Mouse (Mus musculus) limb, embryonic 12.5 days (tissue): ENCODE measurements around the gene Car2. TPM values are rescaled to one million over a fixed set of nuclear protein-coding genes. Genes with fewer than 3 reads are reported as not detected.

Experiments
- ATAC-seq: fragments of 200-750 bp; cut with Nextera tagmentation; 2 replicates; pipeline ENCODE4 v1.8.0; 2017; ENCODE audit warnings: low read depth, moderate TSS enrichment; ENCODE audit not compliant: insufficient number of reproducible peaks, insufficient read depth, low FRiP score, low TSS enrichment
- H3K27ac ChIP-seq: fragments of 300-500 bp; sonication (generic); 2 replicates; pipeline ENCODE4 v1.5.1; 2016; ENCODE audit warnings: mild to moderate bottlenecking, moderate library complexity
- H3K27me3 ChIP-seq: fragments of 300-500 bp; sonication (generic); 2 replicates; pipeline ENCODE4 v1.6.1; 2016; ENCODE audit warnings: mild to moderate bottlenecking, moderate library complexity
- H3K36me3 ChIP-seq: fragments of 300-500 bp; sonication (generic); 2 replicates; pipeline ENCODE4 v1.6.1; 2016; ENCODE audit warnings: mild to moderate bottlenecking, moderate library complexity
- H3K4me1 ChIP-seq: fragments of 300-500 bp; sonication (generic); replicated peaks from 2 replicates; pipeline ENCODE4 v1.6.1; 2016
- H3K4me2 ChIP-seq: fragments of 300-500 bp; sonication (generic); 2 replicates; pipeline ENCODE4 v1.6.1; 2016; ENCODE audit warnings: mild to moderate bottlenecking, moderate library complexity
- H3K4me3 ChIP-seq: fragments of 300-500 bp; sonication (generic); replicated peaks from 2 replicates; pipeline ENCODE4 v1.5.1; 2016; ENCODE audit warnings: mild to moderate bottlenecking
- H3K9ac ChIP-seq: fragments of 300-500 bp; sonication (generic); replicated peaks from 2 replicates; pipeline ENCODE4 v1.6.1; 2016; ENCODE audit warnings: mild to moderate bottlenecking, moderate library complexity
- H3K9me3 ChIP-seq: fragments of 300-500 bp; sonication (generic); 2 replicates; pipeline ENCODE4 v1.6.1; 2016; ENCODE audit warnings: mild to moderate bottlenecking, moderate library complexity
- WGBS: fragments of 180-500 bp; shearing (Covaris S2); methylation state at CpG from one replicate; pipeline ENCODE4 v1.1.7; 2016; 5-methylcytosine and 5-hydroxymethylcytosine counted together
- polyA plus RNA-seq: library from polyadenylated mRNA; unstranded; fragments of >200 nt; fragmentation: Nextera tagmentation; extraction: Ambion mirVana; gene quantifications from 2 replicates; pipeline ENCODE4 v1.2.1, GENCODE M21; 2016

Gene Car2
- polyA plus RNA-seq, 1 experiment from 2014 or later, result 43.8 TPM

GRCm38 (mm10) chr3:14895333-14895732, 9.3 kb downstream of the Car2 start:
- Histone ChIP-seq H3K27ac (no peak overlapping the region), H3K4me1 (no peaks in the 10 kb centered on the region), H3K4me3 (no peak overlapping the region), H3K27me3 (no peaks in the 10 kb centered on the region), H3K4me2 (no peak overlapping the region), H3K9me3 (no peaks in the 10 kb centered on the region), H3K9ac (no peak overlapping the region), H3K36me3 (no peaks in the 10 kb centered on the region)
- no peak for ATAC-seq
- 95% methylated on average over 3 of the region's 3 CpGs for WGBS

- H3K4me2 ChIP-seq, result no peak overlapping the region
- no peaks in the 10 kb centered on the region for H3K27me3 ChIP-seq
- no peaks in the 10 kb centered on the region for H3K4me1 ChIP-seq
- no peak overlapping the region for H3K9ac ChIP-seq
- no peaks in the 10 kb centered on the region for H3K36me3 ChIP-seq
- no peak for ATAC-seq
- no peak overlapping the region for H3K27ac ChIP-seq
- WGBS, result 76% methylated on average over 6 of the region's 6 CpGs
- H3K4me3 ChIP-seq, result no peak overlapping the region
- no peaks in the 10 kb centered on the region for H3K9me3 ChIP-seq
Observed at GRCm38 (mm10) chr3:14897770-14898169, 11.7 kb downstream of the Car2 start.

- no peaks in the 10 kb centered on the region for H3K9me3 ChIP-seq
- no peak for ATAC-seq
- H3K4me3 ChIP-seq, result no peak overlapping the region
- H3K9ac ChIP-seq, result no peak overlapping the region
- H3K4me2 ChIP-seq, result no peak overlapping the region
- no peaks in the 10 kb centered on the region for H3K27me3 ChIP-seq
- WGBS, result 86% methylated on average over 3 of the region's 3 CpGs
- no peaks in the 10 kb centered on the region for H3K36me3 ChIP-seq
- no peaks in the 10 kb centered on the region for H3K4me1 ChIP-seq
- no peak overlapping the region for H3K27ac ChIP-seq
Observed at GRCm38 (mm10) chr3:14903380-14903779, 17.3 kb downstream of the Car2 start.

GRCm38 (mm10) chr3:14904165-14904564, 18.1 kb downstream of the Car2 start:
- Histone ChIP-seq H3K4me1 (no peaks in the 10 kb centered on the region), H3K27me3 (no peaks in the 10 kb centered on the region), H3K36me3 (no peaks in the 10 kb centered on the region), H3K4me2 (no peak overlapping the region), H3K9ac (no peak overlapping the region), H3K27ac (no peak overlapping the region), H3K4me3 (no peak overlapping the region), H3K9me3 (no peaks in the 10 kb centered on the region)
- WGBS, result 91% methylated on average over 3 of the region's 3 CpGs
- ATAC-seq, result no peak

GRCm38 (mm10) chr3:14907271-14907670, 21.2 kb downstream of the Car2 start:
- H3K27me3 ChIP-seq, result no peaks in the 10 kb centered on the region
- no peaks in the 10 kb centered on the region for H3K4me1 ChIP-seq
- no peaks in the 10 kb centered on the region for H3K9me3 ChIP-seq
- 18% methylated on average over 1 of the region's 1 CpGs for WGBS
- H3K4me2 ChIP-seq, result no peak overlapping the region
- H3K9ac ChIP-seq, result no peak overlapping the region
- no peak overlapping the region for H3K27ac ChIP-seq
- no peak for ATAC-seq
- H3K4me3 ChIP-seq, result no peak overlapping the region
- no peaks in the 10 kb centered on the region for H3K36me3 ChIP-seq

GRCm38 (mm10) chr3:14911992-14912582, 26.0 kb downstream of the Car2 start:
- no peaks in the 10 kb centered on the region for H3K36me3 ChIP-seq
- no peaks in the 10 kb centered on the region for H3K4me1 ChIP-seq
- ATAC-seq, result no peak
- H3K4me2 ChIP-seq, result no peak overlapping the region
- H3K9me3 ChIP-seq, result no peaks in the 10 kb centered on the region
- 84% methylated on average over 4 of the region's 4 CpGs for WGBS
- H3K27ac ChIP-seq, result no peak overlapping the region
- H3K9ac ChIP-seq, result no peak overlapping the region
- H3K27me3 ChIP-seq, result no peaks in the 10 kb centered on the region
- H3K4me3 ChIP-seq, result no peak overlapping the region

- H3K4me1 ChIP-seq, result no peaks in the 10 kb centered on the region
- H3K27ac ChIP-seq, result no peak overlapping the region
- no peak overlapping the region for H3K4me3 ChIP-seq
- H3K4me2 ChIP-seq, result no peak overlapping the region
- 91% methylated on average over 4 of the region's 4 CpGs for WGBS
- H3K9ac ChIP-seq, result no peak overlapping the region
- H3K27me3 ChIP-seq, result no peaks in the 10 kb centered on the region
- no peaks in the 10 kb centered on the region for H3K36me3 ChIP-seq
- H3K9me3 ChIP-seq, result no peaks in the 10 kb centered on the region
- no peak for ATAC-seq
Observed at GRCm38 (mm10) chr3:14913774-14914173, 27.7 kb downstream of the Car2 start.

- no peak overlapping the region for H3K27ac ChIP-seq
- no peak overlapping the region for H3K4me2 ChIP-seq
- no peaks in the 10 kb centered on the region for H3K4me1 ChIP-seq
- H3K9me3 ChIP-seq, result no peaks in the 10 kb centered on the region
- no peak overlapping the region for H3K4me3 ChIP-seq
- no peaks in the 10 kb centered on the region for H3K36me3 ChIP-seq
- WGBS, result 91% methylated on average over 2 of the region's 2 CpGs
- no peak for ATAC-seq
- no peaks in the 10 kb centered on the region for H3K27me3 ChIP-seq
- no peak overlapping the region for H3K9ac ChIP-seq
Observed at GRCm38 (mm10) chr3:14915355-14915754, 29.3 kb downstream of the Car2 start.

- no peak overlapping the region for H3K4me3 ChIP-seq
- no peaks in the 10 kb centered on the region for H3K27me3 ChIP-seq
- H3K9me3 ChIP-seq, result no peaks in the 10 kb centered on the region
- H3K36me3 ChIP-seq, result no peaks in the 10 kb centered on the region
- no peak overlapping the region for H3K4me2 ChIP-seq
- 77% methylated on average over 2 of the region's 2 CpGs for WGBS
- no peak overlapping the region for H3K9ac ChIP-seq
- H3K4me1 ChIP-seq, result no peaks in the 10 kb centered on the region
- no peak overlapping the region for H3K27ac ChIP-seq
- no peak for ATAC-seq
Observed at GRCm38 (mm10) chr3:14917261-14917660, 31.2 kb downstream of the Car2 start.

- ATAC-seq, result no peak
- Histone ChIP-seq H3K27ac (no peak overlapping the region), H3K36me3 (no peaks in the 10 kb centered on the region), H3K9me3 (no peaks in the 10 kb centered on the region), H3K27me3 (no peaks in the 10 kb centered on the region), H3K4me1 (no peaks in the 10 kb centered on the region), H3K4me3 (no peak overlapping the region), H3K4me2 (no peak overlapping the region), H3K9ac (no peak overlapping the region)
- 68% methylated on average over 3 of the region's 3 CpGs for WGBS
Observed at GRCm38 (mm10) chr3:14944706-14945105, 58.6 kb downstream of the Car2 start.

- Histone ChIP-seq H3K9me3 (no peaks in the 10 kb centered on the region), H3K4me3 (no peak overlapping the region), H3K36me3 (no peaks in the 10 kb centered on the region), H3K4me1 (no peaks in the 10 kb centered on the region), H3K27ac (no peak overlapping the region), H3K4me2 (no peak overlapping the region), H3K27me3 (no peaks in the 10 kb centered on the region), H3K9ac (no peak overlapping the region)
- WGBS, result 70% methylated on average over 2 of the region's 2 CpGs
- no peak for ATAC-seq
Observed at GRCm38 (mm10) chr3:14945627-14946026, 59.6 kb downstream of the Car2 start.

GRCm38 (mm10) chr3:14948067-14948800, 62.2 kb downstream of the Car2 start:
- 84% methylated on average over 6 of the region's 6 CpGs for WGBS
- no peak for ATAC-seq

More at GRCm38 (mm10) chr3:14948067-14948800, 62.2 kb downstream of the Car2 start:
- H3K4me2 ChIP-seq, result no peak overlapping the region
- H3K4me3 ChIP-seq, result no peak overlapping the region
- no peak overlapping the region for H3K27ac ChIP-seq
- H3K27me3 ChIP-seq, result no peaks in the 10 kb centered on the region
- H3K4me1 ChIP-seq, result no peaks in the 10 kb centered on the region
- no peaks in the 10 kb centered on the region for H3K36me3 ChIP-seq
- no peak overlapping the region for H3K9ac ChIP-seq
- no peaks in the 10 kb centered on the region for H3K9me3 ChIP-seq
